Mouse (Mus musculus): ENCODE measurements at regions not wholly inside any gene's neighbourhood (a gene's known extent, or its start where the extent isn't known, plus 50 kb on each side); places are given as distances from the start of the nearest gene placed in this dataset.

DNA sequence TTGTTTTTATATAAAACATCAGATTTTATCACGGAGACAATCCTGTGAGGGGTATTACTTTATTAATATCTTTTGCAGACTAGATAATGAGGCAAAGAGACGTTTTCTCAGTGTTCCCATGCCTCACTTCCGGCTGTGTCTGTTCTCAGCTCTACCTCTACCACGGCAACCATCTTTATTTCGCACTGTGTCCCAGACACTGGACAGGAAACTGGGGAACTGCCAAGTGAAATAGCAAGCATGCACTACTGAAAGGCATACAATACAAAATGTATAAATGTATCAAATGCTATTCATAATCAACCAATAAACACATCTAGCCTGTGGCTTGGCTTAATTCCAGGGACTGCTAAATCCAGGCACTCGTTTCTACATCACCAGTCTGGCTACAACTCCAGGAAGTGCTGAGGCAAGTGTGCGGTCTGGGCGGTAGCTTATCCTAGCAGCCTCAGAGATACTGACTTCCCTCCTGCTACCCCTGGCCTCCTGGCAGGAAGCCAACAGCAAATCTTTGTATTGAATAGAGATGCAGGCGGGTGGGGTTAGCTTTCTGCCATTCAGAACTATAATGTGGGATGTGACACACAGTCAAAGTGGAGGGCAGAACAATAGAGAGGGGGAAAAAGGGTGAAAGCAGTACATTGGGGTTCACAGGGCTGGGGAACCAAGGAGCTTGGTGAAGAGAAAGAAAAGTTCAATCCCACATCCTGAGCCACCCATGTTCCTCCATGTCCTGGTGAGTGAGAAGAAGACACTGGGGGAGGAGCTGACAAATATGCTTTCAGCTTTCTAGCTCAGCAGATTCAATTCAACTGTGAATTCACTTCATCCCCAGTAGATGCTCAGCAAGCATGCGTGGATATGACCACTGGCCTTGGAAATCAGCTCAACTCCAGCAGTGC, 164.0 kb upstream of the F930015N05Rik start:
- H3K4me1 ChIP-seq (ENCODE audit: control insufficient read depth, insufficient read depth, low read length): 0 out of 2 replicates have a peak, but pooled peaks cover 4% of the 10 kb centered on the region
- no peak for TF ChIP-seq POLR2A (IDR thresholded peaks at IDR 0.05; ENCODE audit: low read depth, low read length)
- TF ChIP-seq CTCF (IDR thresholded peaks at IDR 0.05; ENCODE audit: borderline replicate concordance, insufficient read depth, low read length): no peak
- no peak overlapping the region for H3K4me3 ChIP-seq (ENCODE audit: insufficient read depth, low read length)
- H3K27ac ChIP-seq (ENCODE audit: insufficient read depth, low read length): no peak overlapping the region

DNA sequence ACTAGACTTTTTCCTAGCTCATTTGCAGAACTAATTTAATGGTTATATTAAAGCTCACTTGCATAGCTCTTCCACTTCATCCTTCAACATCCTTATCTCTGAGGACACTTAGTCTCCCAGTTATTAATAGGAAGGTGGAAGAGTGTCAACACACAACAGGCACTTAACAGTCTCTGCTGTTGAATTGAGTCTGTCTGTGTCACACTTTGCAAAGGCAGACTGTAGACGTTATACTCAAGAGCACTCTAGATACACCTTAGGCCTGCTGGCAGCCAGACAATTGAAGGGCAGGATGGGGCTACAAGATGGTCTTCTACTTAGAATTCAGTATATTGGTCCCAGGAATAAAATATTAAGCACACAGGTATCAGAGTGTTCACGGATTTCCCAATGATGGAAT, 172.6 kb upstream of the F930015N05Rik start:
- Histone ChIP-seq H3K4me3 (ENCODE audit: insufficient read depth, low read length) (no peak overlapping the region), H3K4me1 (ENCODE audit: control insufficient read depth, insufficient read depth, low read length) (no peaks in the 10 kb centered on the region), H3K27ac (ENCODE audit: insufficient read depth, low read length) (no peak overlapping the region)
- TF ChIP-seq POLR2A (IDR thresholded peaks at IDR 0.05; ENCODE audit: low read depth, low read length) (no peak), CTCF (IDR thresholded peaks at IDR 0.05; ENCODE audit: borderline replicate concordance, insufficient read depth, low read length) (no peak)

DNA sequence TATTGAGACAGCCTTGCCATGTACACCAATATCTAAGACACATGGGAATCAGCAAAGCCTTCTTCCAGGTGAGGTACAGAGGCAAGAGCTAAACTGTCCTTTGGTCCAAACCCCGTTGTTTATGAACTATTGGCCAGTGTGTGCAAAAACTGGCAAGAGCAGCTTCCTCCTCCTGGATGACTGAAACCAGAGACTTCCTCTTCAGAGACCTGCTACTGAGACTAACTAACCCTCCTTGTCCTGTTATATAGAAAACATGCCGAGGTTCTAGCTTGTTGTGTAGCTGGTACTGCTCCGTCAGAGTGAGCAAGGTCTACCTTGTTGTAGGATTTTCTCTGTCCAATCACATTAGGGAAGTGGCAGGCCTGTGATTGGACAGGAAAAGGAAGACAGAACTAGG, 174.3 kb upstream of the F930015N05Rik start:
- TF ChIP-seq CTCF (IDR thresholded peaks at IDR 0.05; ENCODE audit: borderline replicate concordance, insufficient read depth, low read length) (no peak), POLR2A (IDR thresholded peaks at IDR 0.05; ENCODE audit: low read depth, low read length) (no peak)
- no peak overlapping the region for H3K27ac ChIP-seq (ENCODE audit: insufficient read depth, low read length)
- H3K4me1 ChIP-seq (ENCODE audit: control insufficient read depth, insufficient read depth, low read length): no peaks in the 10 kb centered on the region
- no peak overlapping the region for H3K4me3 ChIP-seq (ENCODE audit: insufficient read depth, low read length)

DNA sequence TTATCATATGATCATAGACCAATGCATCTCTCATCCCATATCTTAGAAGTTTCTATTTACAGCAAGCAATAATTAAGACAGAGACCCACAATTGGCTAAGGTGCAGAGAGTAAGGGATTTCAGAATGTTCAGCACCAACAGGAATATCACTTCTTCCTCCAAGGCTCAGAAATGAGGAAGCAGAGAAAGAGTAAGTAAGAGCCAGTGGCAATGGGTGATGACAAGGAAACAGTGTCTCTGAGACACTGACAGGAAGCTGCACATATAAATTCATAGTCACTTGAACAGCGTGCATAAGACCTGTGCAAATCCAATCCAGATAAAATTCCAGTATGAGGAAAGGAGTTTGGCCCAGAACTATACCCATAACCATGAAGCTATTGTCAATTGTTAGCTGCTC, 178.7 kb upstream of the F930015N05Rik start:
- no peak for TF ChIP-seq CTCF (IDR thresholded peaks at IDR 0.05; ENCODE audit: borderline replicate concordance, insufficient read depth, low read length)
- no peak for TF ChIP-seq POLR2A (IDR thresholded peaks at IDR 0.05; ENCODE audit: low read depth, low read length)
- H3K4me1 ChIP-seq (ENCODE audit: control insufficient read depth, insufficient read depth, low read length): no peaks in the 10 kb centered on the region
- H3K4me3 ChIP-seq (ENCODE audit: insufficient read depth, low read length): no peak overlapping the region
- no peak overlapping the region for H3K27ac ChIP-seq (ENCODE audit: insufficient read depth, low read length)

DNA sequence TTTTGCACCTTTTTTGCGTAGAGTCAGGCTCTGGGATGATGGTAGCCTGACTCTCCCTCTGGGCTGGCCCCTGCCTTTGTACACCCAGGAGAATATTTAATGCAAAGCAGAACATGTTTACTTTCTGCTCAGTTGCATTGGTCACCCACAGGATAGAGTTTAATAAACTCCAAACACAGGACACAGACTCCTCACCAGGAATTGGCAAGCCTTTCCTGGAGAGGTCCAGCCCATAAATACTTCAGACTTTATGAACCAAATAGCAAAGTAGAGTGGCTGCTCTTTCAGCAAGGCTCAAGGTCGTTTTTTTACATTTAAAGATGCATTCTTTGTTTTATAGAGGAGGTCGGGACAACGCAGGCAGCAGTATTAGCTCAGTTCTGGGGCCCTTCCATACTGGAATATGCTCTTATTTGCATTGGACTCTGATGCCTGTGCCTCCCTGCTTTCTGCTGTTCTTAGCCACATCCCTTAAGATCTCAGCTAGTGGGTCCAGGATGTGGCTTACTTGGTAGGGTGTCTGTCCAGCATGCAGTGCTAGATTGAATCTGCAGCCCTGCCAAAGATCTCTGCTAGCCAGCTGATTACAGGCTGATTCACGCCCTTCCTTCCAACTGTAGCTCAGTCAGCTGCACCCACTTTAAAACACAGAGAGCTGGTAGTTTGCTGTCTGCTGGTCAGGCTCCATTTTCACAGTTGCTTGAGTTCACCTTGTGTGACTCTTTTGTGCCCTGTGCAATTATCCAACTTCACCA, 182.4 kb upstream of the F930015N05Rik start:
- H3K27ac ChIP-seq (ENCODE audit: insufficient read depth, low read length): no peak overlapping the region
- H3K4me1 ChIP-seq (ENCODE audit: control insufficient read depth, insufficient read depth, low read length): no peaks in the 10 kb centered on the region
- TF ChIP-seq POLR2A (IDR thresholded peaks at IDR 0.05; ENCODE audit: low read depth, low read length) (no peak), CTCF (IDR thresholded peaks at IDR 0.05; ENCODE audit: borderline replicate concordance, insufficient read depth, low read length) (no peak)
- no peak overlapping the region for H3K4me3 ChIP-seq (ENCODE audit: insufficient read depth, low read length)

DNA sequence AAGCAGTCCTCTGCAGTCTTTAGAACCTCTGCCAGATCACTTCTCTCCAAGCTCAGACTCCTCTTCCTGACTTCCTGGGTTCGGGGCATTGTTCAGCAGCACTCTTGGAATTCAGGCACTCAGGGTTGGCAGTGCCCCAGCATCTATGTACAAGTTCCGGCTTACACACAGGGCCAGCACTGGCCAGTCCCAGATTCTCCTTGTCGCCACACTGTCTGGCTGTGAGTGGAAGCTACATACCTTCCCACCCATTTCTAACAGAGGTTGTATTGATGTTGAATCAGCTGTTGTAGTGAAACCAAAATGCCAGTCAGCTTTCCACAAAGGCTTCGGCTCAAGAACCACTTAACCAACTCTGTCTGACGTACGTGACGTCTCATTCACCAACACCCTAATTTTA, 190.7 kb upstream of the F930015N05Rik start:
- no peak overlapping the region for H3K27ac ChIP-seq (ENCODE audit: insufficient read depth, low read length)
- H3K4me3 ChIP-seq (ENCODE audit: insufficient read depth, low read length): no peak overlapping the region
- TF ChIP-seq POLR2A (IDR thresholded peaks at IDR 0.05; ENCODE audit: low read depth, low read length): no peak
- TF ChIP-seq CTCF (IDR thresholded peaks at IDR 0.05; ENCODE audit: borderline replicate concordance, insufficient read depth, low read length): no peak
- no peaks in the 10 kb centered on the region for H3K4me1 ChIP-seq (ENCODE audit: control insufficient read depth, insufficient read depth, low read length)

DNA sequence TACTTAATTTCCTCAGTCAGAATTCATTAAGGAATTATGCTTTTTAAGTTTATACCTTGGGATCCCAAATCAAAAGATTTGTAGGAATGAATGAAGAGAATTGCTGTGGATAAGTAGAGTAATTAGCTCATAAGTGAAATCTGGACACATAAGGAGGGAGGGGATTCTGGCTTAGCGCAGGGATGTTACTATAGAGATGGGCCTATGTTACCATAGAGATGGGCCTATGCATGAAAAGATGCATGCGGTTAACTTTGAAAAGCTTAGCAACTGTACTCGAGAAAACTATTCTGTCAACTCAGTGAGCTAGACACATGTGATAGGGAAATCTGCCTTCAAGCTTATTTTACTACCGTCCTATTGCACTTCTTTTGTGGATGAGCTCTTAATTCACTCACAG, 204.5 kb upstream of the F930015N05Rik start:
- TF ChIP-seq POLR2A (IDR thresholded peaks at IDR 0.05; ENCODE audit: low read depth, low read length): no peak
- TF ChIP-seq CTCF (IDR thresholded peaks at IDR 0.05; ENCODE audit: borderline replicate concordance, insufficient read depth, low read length): no peak
- no peak overlapping the region for H3K4me3 ChIP-seq (ENCODE audit: insufficient read depth, low read length)
- H3K27ac ChIP-seq (ENCODE audit: insufficient read depth, low read length): no peak overlapping the region
- no peaks in the 10 kb centered on the region for H3K4me1 ChIP-seq (ENCODE audit: control insufficient read depth, insufficient read depth, low read length)

DNA sequence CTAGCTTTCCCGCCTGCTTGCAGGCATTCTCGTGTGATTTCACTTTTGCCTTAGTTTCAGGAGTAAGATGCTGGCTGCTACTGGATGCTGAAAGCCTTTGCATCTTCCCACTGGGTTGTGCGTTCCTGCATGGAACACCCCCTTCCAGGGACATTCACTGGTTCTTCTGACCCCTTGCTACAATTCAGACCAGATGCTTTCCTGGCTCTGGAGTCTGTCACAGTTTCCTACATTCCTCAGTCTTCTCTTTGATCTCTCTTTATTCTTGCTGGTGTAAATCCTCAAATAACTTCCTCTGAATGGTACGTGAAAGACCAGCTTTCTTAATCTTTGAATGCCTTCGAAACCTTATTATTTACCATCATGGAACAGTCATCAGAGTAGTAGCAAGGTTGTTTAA, 206.7 kb upstream of the F930015N05Rik start:
- H3K27ac ChIP-seq (ENCODE audit: insufficient read depth, low read length): no peak overlapping the region
- TF ChIP-seq POLR2A (IDR thresholded peaks at IDR 0.05; ENCODE audit: low read depth, low read length) (no peak), CTCF (IDR thresholded peaks at IDR 0.05; ENCODE audit: borderline replicate concordance, insufficient read depth, low read length) (no peak)
- H3K4me1 ChIP-seq (ENCODE audit: control insufficient read depth, insufficient read depth, low read length): no peaks in the 10 kb centered on the region
- H3K4me3 ChIP-seq (ENCODE audit: insufficient read depth, low read length): no peak overlapping the region

DNA sequence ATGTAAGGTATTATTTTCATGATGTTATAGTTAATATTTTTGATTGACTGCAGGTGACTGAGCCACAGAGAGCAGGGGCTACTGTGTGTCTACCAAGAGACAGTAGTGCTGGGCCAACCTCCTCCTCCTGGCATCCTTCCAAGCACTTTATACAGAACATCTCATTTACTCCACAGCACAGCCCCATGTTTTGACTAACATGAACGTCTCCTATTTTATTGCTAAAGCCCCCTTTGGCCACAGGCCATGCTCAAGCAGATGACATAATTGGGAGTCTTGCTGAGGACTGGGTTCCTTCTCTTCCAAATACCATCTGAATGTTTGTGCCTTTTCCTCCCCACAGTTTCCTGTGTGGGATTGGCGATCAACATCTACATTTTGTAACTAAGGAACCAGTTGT, 211.5 kb upstream of the F930015N05Rik start:
- H3K4me1 ChIP-seq (ENCODE audit: control insufficient read depth, insufficient read depth, low read length): no peaks in the 10 kb centered on the region
- no peak overlapping the region for H3K27ac ChIP-seq (ENCODE audit: insufficient read depth, low read length)
- H3K4me3 ChIP-seq (ENCODE audit: insufficient read depth, low read length): no peak overlapping the region
- TF ChIP-seq CTCF (IDR thresholded peaks at IDR 0.05; ENCODE audit: borderline replicate concordance, insufficient read depth, low read length) (no peak), POLR2A (IDR thresholded peaks at IDR 0.05; ENCODE audit: low read depth, low read length) (no peak)

All from embryonic fibroblast, embryonic 13.5 days (primary cell).